Mouse (Mus musculus): ENCODE measurements around the gene Tspan11. TPM values are rescaled to one million over a fixed set of nuclear protein-coding genes. Genes with fewer than 3 reads are reported as not detected.

The Tspan11 gene
- polyA plus RNA-seq, 1 experiment, result 8.3 TPM

DNA sequence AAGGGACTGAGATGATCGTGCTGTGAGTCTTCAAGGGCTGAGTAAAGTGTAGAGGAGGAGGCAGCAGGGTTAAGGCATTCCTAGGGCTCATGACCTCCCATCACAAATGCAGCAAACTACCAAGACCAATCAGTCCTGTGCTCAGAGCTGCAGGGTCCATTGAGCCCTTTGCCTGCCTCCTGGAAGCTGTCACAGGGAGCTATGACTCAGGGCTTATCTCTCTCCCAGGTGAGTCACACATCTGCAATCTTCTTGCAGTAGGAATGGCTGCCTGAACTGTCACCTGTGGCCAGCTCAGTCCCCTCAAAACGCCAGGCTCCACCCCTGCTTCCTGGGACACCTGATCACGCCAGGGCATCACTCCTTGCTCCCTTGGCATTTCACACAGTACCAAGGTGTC is 47.7 kb downstream of the Tspan11 start:
- DNase-seq, result no peak
- H3K4me1 ChIP-seq (ENCODE audit: control insufficient read depth, insufficient read depth, low read length), result no peaks in the 10 kb centered on the region
- no peak overlapping the region for H3K27ac ChIP-seq (ENCODE audit: insufficient read depth, low read length)
- no peak for TF ChIP-seq CTCF (IDR thresholded peaks at IDR 0.05; ENCODE audit: borderline replicate concordance, insufficient read depth, low read depth, low read length)
- no peak for TF ChIP-seq POLR2A (IDR thresholded peaks at IDR 0.05; ENCODE audit: borderline replicate concordance, insufficient read depth, low read length)
- no peak overlapping the region for H3K4me3 ChIP-seq (replicated peaks; ENCODE audit: insufficient read depth, low read depth, low read length)
- WGBS, result 76% methylated on average over 3 of the region's 3 CpGs
- no peaks in the 10 kb centered on the region for H3K27me3 ChIP-seq (ENCODE audit: control insufficient read depth, insufficient read depth, low read length)

DNA sequence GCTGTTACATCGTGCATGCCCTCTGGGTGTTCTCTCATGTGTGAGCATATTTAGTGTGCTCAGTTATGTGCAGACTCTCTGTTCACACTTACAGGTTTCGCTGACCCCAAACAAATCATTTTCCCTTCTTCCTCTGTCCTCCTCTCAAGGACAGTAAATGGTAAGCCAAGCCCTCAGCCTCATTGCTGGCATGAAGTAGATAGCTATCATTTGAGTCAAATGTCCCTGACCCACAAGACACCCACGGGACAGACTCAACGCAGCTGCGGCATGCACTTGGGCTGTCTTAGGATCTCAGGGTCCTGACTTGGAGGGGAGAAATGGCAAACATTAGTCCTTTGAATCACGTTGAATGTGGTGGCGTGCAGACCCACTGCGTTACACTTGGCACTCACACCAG is 55.0 kb downstream of the Tspan11 start:
- no peak for DNase-seq
- Histone ChIP-seq H3K27me3 (ENCODE audit: control insufficient read depth, insufficient read depth, low read length) (no peaks in the 10 kb centered on the region), H3K27ac (ENCODE audit: insufficient read depth, low read length) (no peak overlapping the region), H3K4me3 (replicated peaks; ENCODE audit: insufficient read depth, low read depth, low read length) (no peak overlapping the region), H3K4me1 (ENCODE audit: control insufficient read depth, insufficient read depth, low read length) (no peaks in the 10 kb centered on the region; the same call in 1 of the 2 replicates)
- TF ChIP-seq POLR2A (IDR thresholded peaks at IDR 0.05; ENCODE audit: borderline replicate concordance, insufficient read depth, low read length) (no peak), CTCF (IDR thresholded peaks at IDR 0.05; ENCODE audit: borderline replicate concordance, insufficient read depth, low read depth, low read length) (no peak)
- 84% methylated on average over 8 of the region's 8 CpGs for WGBS

DNA sequence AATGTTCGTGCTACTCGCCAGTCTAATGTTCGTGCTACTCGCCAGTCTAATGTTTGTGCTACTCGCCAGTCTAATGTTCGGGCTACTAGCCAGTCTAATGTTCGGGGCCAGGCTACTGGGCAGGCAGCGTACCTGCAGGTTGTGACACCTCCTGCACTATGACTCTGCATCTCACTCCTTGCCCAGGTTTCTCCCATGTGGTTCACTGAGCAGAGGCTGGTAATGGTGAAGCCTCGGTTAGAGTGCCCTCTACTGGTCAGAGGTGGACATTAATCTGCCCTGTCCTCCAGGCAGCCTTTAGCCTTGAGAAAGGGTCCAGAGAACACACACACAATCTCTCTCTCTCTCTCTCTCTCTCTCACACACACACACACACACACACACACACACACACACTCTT is 58.3 kb downstream of the Tspan11 start:
- peak; percentile 92 for TF ChIP-seq CTCF (IDR thresholded peaks at IDR 0.05; ENCODE audit: borderline replicate concordance, insufficient read depth, low read depth, low read length)
- no peak for TF ChIP-seq POLR2A (IDR thresholded peaks at IDR 0.05; ENCODE audit: borderline replicate concordance, insufficient read depth, low read length)
- no peaks in the 10 kb centered on the region; the same call in 1 of the 2 replicates for H3K4me1 ChIP-seq (ENCODE audit: control insufficient read depth, insufficient read depth, low read length)
- 32% methylated on average over 9 of the region's 9 CpGs for WGBS

DNA sequence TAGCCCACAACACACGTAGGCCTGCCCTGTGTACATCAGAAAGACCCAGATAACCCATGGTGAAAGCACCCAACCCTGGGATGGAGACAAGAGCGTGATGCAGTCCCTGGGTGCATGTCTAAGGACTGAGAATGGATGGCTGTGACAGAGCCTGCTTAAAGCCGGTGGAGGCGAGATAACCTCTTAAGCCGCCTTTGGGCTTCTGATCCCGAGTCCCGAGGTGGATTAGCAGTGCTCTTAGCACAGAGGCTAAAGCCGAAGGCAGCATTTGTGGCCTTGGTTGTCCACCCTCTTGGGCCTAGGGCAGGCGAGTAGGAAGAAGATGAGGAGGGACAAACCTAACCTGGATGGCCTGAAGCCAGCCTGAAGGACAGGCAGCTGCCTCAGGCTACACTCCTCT is 61.3 kb downstream of the Tspan11 start:
- Histone ChIP-seq H3K4me3 (replicated peaks; ENCODE audit: insufficient read depth, low read depth, low read length) (no peak overlapping the region), H3K27me3 (ENCODE audit: control insufficient read depth, insufficient read depth, low read length) (no peaks in the 10 kb centered on the region), H3K4me1 (ENCODE audit: control insufficient read depth, insufficient read depth, low read length) (no peaks in the 10 kb centered on the region), H3K27ac (ENCODE audit: insufficient read depth, low read length) (no peak overlapping the region)
- no peak for DNase-seq
- WGBS, result 95% methylated on average over 9 of the region's 9 CpGs
- TF ChIP-seq CTCF (IDR thresholded peaks at IDR 0.05; ENCODE audit: borderline replicate concordance, insufficient read depth, low read depth, low read length) (no peak), POLR2A (IDR thresholded peaks at IDR 0.05; ENCODE audit: borderline replicate concordance, insufficient read depth, low read length) (no peak)

More for the DNA sequence above, 58.3 kb downstream of the Tspan11 start:
- DNase-seq, result peak; percentile 73 to 77
- H3K27ac ChIP-seq (ENCODE audit: insufficient read depth, low read length), result no peak overlapping the region
- no peaks in the 10 kb centered on the region for H3K27me3 ChIP-seq (ENCODE audit: control insufficient read depth, insufficient read depth, low read length)
- H3K4me3 ChIP-seq (replicated peaks; ENCODE audit: insufficient read depth, low read depth, low read length), result no peak overlapping the region

DNA sequence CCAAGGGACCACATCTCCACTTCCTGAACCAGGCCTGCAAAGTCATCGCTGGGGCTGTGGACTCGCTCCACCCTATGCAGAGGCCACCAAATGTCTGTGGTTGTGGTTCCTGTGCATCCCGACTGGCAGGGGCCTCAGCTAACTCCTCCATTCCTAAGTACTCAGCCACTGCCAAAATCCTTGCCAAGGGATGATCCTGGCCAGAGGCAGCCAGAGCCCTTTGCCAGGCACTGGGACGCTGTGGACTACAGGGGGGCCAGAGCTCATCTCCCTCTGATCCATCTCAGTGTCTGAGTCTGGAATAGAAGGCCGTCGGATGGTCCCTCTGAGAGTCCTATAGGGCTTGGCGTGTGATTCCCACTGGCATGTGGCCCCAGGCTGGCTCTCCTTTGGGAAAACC is 62.5 kb downstream of the Tspan11 start:
- H3K27me3 ChIP-seq (ENCODE audit: control insufficient read depth, insufficient read depth, low read length), result no peaks in the 10 kb centered on the region
- TF ChIP-seq CTCF (IDR thresholded peaks at IDR 0.05; ENCODE audit: borderline replicate concordance, insufficient read depth, low read depth, low read length) (no peak), POLR2A (IDR thresholded peaks at IDR 0.05; ENCODE audit: borderline replicate concordance, insufficient read depth, low read length) (no peak)
- 36% methylated on average over 7 of the region's 7 CpGs for WGBS
- no peaks in the 10 kb centered on the region for H3K4me1 ChIP-seq (ENCODE audit: control insufficient read depth, insufficient read depth, low read length)
- DNase-seq, result no peak
- H3K27ac ChIP-seq (ENCODE audit: insufficient read depth, low read length), result no peak overlapping the region
- no peak overlapping the region for H3K4me3 ChIP-seq (replicated peaks; ENCODE audit: insufficient read depth, low read depth, low read length)

DNA sequence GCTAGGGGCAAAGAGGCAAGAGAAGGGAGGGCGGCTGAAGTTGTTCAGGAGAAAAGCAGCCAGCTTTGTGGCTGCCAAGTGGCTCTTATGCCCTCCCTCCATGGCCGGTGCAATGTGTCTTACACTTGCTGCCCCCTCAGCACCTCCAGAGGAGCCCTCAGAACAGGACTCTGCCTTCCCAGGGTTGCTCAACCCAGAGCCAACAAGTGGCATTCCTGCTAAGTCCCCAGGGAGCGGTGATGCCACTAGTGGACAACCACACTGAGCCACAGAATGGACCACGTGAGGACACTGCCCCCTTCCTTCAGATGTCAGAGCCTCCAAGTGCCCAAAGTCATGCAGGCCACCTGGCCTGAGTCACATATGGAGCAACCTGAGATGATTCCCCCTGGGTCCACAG is 65.7 kb downstream of the Tspan11 start:
- Histone ChIP-seq H3K4me1 (ENCODE audit: control insufficient read depth, insufficient read depth, low read length) (no peaks in the 10 kb centered on the region), H3K27me3 (ENCODE audit: control insufficient read depth, insufficient read depth, low read length) (no peaks in the 10 kb centered on the region), H3K4me3 (replicated peaks; ENCODE audit: insufficient read depth, low read depth, low read length) (no peak overlapping the region), H3K27ac (ENCODE audit: insufficient read depth, low read length) (no peak overlapping the region)
- no peak for DNase-seq
- WGBS, result 47% methylated on average over 4 of the region's 4 CpGs
- TF ChIP-seq CTCF (IDR thresholded peaks at IDR 0.05; ENCODE audit: borderline replicate concordance, insufficient read depth, low read depth, low read length) (no peak), POLR2A (IDR thresholded peaks at IDR 0.05; ENCODE audit: borderline replicate concordance, insufficient read depth, low read length) (no peak)

DNA sequence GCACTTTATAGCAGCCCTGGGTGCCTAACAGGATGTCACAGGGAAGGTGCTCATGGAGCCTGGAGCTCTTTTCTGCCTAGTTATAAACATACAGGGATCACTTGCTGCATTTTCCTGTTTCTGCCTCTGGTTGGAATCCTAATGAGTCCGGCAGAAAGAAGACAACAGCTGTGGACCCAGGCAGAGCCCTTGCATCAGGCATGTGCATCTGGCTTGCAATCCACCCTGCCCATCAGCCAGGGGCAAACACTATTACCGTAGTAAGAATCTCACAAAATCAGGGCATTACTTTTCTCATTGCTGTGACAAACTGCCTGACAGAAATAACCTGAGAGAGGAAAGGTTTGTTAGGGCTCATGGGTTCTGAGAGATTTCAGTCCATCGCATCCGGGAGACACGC is 68.8 kb downstream of the Tspan11 start:
- H3K4me1 ChIP-seq (ENCODE audit: control insufficient read depth, insufficient read depth, low read length), result no peaks in the 10 kb centered on the region
- WGBS, result 80% methylated on average over 5 of the region's 5 CpGs
- no peaks in the 10 kb centered on the region for H3K27me3 ChIP-seq (ENCODE audit: control insufficient read depth, insufficient read depth, low read length)
- DNase-seq, result no peak
- H3K27ac ChIP-seq (ENCODE audit: insufficient read depth, low read length), result no peak overlapping the region
- no peak overlapping the region for H3K4me3 ChIP-seq (replicated peaks; ENCODE audit: insufficient read depth, low read depth, low read length)
- no peak for TF ChIP-seq CTCF (IDR thresholded peaks at IDR 0.05; ENCODE audit: borderline replicate concordance, insufficient read depth, low read depth, low read length)
- TF ChIP-seq POLR2A (IDR thresholded peaks at IDR 0.05; ENCODE audit: borderline replicate concordance, insufficient read depth, low read length), result no peak

DNA sequence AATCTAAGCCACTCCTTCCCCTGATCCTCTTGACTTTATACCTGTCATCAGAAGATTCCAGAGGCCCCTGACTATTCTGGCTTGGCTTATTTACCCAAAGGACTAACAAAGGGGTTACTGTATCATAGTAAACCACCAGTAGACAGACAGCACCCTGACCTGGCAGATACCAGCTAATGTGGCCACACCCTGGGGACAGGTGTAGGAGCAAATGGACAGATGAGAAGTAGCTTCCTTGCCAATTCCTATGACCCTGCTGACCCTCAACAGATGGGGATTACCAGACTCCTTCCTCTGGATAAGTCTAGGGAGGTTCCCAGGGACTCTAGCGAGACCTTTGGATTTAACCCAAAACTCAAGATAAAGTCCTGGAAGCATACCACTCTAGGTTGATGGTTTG is 72.8 kb downstream of the Tspan11 start:
- Histone ChIP-seq H3K4me1 (ENCODE audit: control insufficient read depth, insufficient read depth, low read length) (no peaks in the 10 kb centered on the region), H3K27me3 (ENCODE audit: control insufficient read depth, insufficient read depth, low read length) (no peaks in the 10 kb centered on the region), H3K27ac (ENCODE audit: insufficient read depth, low read length) (no peak overlapping the region), H3K4me3 (replicated peaks; ENCODE audit: insufficient read depth, low read depth, low read length) (no peak overlapping the region)
- TF ChIP-seq CTCF (IDR thresholded peaks at IDR 0.05; ENCODE audit: borderline replicate concordance, insufficient read depth, low read depth, low read length) (no peak), POLR2A (IDR thresholded peaks at IDR 0.05; ENCODE audit: borderline replicate concordance, insufficient read depth, low read length) (no peak)
- DNase-seq, result no peak
- WGBS, result 69% methylated on average over 1 of the region's 1 CpGs

All from cerebellum, adult 2 months (tissue).